Mouse (Mus musculus): ENCODE results near the gene Ccdc40.

Ccdc40 gene

GRCm38 (mm10) chr11:119228091-119228781 lies at the start of gene Ccdc40, which contains the start of gene Tbc1d16:
Gene Ccdc40 (plus strand): TSS chr11:119228572.
Gene Tbc1d16 (minus strand): TSS chr11:119228499.
- DNase-seq (ENCODE audit: low spot score) = no peak

- DNase-seq (ENCODE audit: low spot score) = no peak
Observed at GRCm38 (mm10) chr11:119180824-119181582, 47.4 kb upstream of the Ccdc40 start.

GRCm38 (mm10) chr11:119181861-119182395 lies 46.4 kb upstream of the Ccdc40 start:
- no peak for DNase-seq (ENCODE audit: low spot score)

GRCm38 (mm10) chr11:119183684-119184310 lies 44.6 kb upstream of the Ccdc40 start:
- no peak for DNase-seq (ENCODE audit: low spot score)

- no peak for DNase-seq (ENCODE audit: low spot score)
Observed at GRCm38 (mm10) chr11:119186381-119186780, 42.0 kb upstream of the Ccdc40 start.

- peak; percentile 53 for DNase-seq (ENCODE audit: low spot score)
Observed at GRCm38 (mm10) chr11:119186989-119187799, 41.2 kb upstream of the Ccdc40 start.

- no peak for DNase-seq (ENCODE audit: low spot score)
Observed at GRCm38 (mm10) chr11:119187800-119188197, 40.6 kb upstream of the Ccdc40 start.

GRCm38 (mm10) chr11:119188389-119188788 lies 40.0 kb upstream of the Ccdc40 start:
- peak; percentile 57 for DNase-seq (ENCODE audit: low spot score)

GRCm38 (mm10) chr11:119189319-119189718 lies 39.1 kb upstream of the Ccdc40 start:
- no peak for DNase-seq (ENCODE audit: low spot score)

- DNase-seq (ENCODE audit: low spot score) = peak; percentile 57
Observed at GRCm38 (mm10) chr11:119190498-119190897, 37.9 kb upstream of the Ccdc40 start.

- DNase-seq (ENCODE audit: low spot score) = no peak
Observed at GRCm38 (mm10) chr11:119191606-119192081, 36.7 kb upstream of the Ccdc40 start.

GRCm38 (mm10) chr11:119192176-119192575 lies 36.2 kb upstream of the Ccdc40 start:
- no peak for DNase-seq (ENCODE audit: low spot score)

- DNase-seq (ENCODE audit: low spot score) = no peak
Observed at GRCm38 (mm10) chr11:119192605-119193004, 35.8 kb upstream of the Ccdc40 start.

GRCm38 (mm10) chr11:119197618-119198563 lies 30.5 kb upstream of the Ccdc40 start:
- DNase-seq (ENCODE audit: low spot score) = no peak

- no peak for DNase-seq (ENCODE audit: low spot score)
Observed at GRCm38 (mm10) chr11:119198564-119199232, 29.7 kb upstream of the Ccdc40 start.

- no peak for DNase-seq (ENCODE audit: low spot score)
Observed at GRCm38 (mm10) chr11:119199233-119199601, 29.2 kb upstream of the Ccdc40 start.

GRCm38 (mm10) chr11:119203423-119203822 lies 24.9 kb upstream of the Ccdc40 start:
- no peak for DNase-seq (ENCODE audit: low spot score)

GRCm38 (mm10) chr11:119205738-119206137 lies 22.6 kb upstream of the Ccdc40 start:
- DNase-seq (ENCODE audit: low spot score) = no peak

- no peak for DNase-seq (ENCODE audit: low spot score)
Observed at GRCm38 (mm10) chr11:119206562-119206961, 21.8 kb upstream of the Ccdc40 start.

- no peak for DNase-seq (ENCODE audit: low spot score)
Observed at GRCm38 (mm10) chr11:119207986-119208385, 20.4 kb upstream of the Ccdc40 start.
